Mouse (Mus musculus) A20 (cell line): Measurements from ENCODE around the gene Man1b1.

Source experiments
- DNase-seq: peaks from one replicate; pipeline ENCODE4 v3.0.0-alpha.2; 2011; ENCODE audit warnings: low read depth, low spot score

The Man1b1 gene

GRCm38 (mm10) chr2:25364313-25364712, 32.2 kb downstream of the Man1b1 start:
- no peak for DNase-seq

DNA sequence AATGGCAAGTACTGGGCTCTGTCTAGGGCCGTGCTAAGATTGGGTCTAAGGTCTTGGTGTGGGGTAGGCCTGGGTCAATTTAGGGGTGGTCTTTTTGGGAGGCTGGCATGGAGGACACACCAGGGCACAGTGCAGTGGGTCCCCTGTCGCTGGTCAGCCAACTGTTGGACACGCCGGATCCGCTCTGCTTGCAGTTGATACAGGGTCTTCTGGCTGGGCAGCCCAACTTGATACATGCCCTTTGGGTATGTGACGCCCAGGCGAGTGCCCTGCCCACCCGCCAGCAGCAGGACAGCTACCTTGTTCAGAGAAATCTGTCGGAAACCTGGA, 32.6 kb downstream of the Man1b1 start:
- no peak for DNase-seq

- DNase-seq, result peak; percentile 87
These were observed 33.1 kb downstream of the Man1b1 start, which contains the start of gene Uap1l1 for GRCm38 (mm10) chr2:25365091-25365761. TSS of gene Uap1l1 (minus strand) at chr2:25365682.

DNA sequence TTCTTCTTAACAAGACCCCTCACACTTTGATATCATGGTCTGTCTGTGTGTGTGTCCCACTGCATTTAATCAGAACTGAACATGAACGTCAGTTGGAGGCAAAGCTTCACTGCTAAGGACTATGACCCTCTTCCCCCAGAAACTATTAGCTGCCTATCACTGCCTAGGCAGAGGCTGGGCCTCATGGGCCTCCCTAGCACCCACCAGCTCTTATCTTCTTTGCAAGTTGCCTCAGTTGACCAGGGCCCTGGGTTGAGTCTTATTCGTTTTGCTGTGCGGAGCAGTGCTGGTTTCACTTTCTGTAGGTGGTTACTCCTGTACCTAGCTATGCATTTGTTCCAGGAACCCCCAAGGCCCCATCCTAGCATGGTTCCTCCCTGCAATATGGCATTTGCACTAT, 37.9 kb downstream of the Man1b1 start:
- DNase-seq, result no peak

DNA sequence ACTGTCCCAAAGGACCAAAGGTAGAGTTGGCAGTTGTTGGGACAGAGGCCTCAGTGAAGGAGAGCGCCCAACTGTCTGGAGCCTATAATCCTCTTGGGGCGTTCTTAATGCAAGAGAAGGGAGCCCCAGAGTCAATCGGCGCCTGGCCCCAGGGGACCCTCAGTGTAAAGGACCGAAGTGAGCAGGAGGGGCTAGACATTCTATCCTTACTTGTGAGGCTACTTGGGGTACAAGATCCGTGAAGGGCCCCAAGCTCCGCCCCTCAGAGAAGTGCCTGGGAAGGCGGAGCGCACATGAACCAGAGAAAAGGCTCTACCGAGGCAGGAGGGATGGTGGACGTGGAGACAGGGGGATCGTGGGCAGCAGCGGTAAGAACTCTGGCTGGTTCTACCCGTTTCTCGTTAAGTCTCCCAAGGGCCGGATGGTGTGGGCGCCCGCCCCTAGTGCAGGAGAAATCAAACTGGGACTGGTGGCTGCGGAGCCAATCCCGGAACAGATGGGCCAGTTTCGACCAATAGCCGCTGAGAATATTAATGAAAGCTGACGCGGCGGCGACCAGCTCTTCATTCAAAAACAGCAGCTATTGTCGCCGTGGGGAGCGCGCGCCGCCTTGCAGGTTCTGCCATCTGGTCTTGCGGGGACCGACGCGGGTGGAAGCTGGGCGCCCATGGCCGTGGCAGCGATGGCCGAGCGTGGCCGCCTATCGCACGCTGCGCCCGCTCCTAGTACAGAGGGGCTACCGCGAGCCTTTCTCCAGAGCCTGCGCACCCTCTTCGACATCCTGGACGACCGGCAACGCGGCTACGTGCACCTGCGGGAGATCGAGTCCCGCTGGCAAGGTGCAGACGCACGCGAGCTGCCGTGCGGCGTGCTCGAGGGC, 39.9 kb downstream of the Man1b1 start, which contains the start of gene Sapcd2:
Gene Sapcd2, plus strand, starts transcription at position 558 of the 880 bp plus-strand sequence.
- peak; percentile 95 for DNase-seq

GRCm38 (mm10) chr2:25372644-25373391, 40.7 kb downstream of the Man1b1 start:
- DNase-seq, result no peak

DNA sequence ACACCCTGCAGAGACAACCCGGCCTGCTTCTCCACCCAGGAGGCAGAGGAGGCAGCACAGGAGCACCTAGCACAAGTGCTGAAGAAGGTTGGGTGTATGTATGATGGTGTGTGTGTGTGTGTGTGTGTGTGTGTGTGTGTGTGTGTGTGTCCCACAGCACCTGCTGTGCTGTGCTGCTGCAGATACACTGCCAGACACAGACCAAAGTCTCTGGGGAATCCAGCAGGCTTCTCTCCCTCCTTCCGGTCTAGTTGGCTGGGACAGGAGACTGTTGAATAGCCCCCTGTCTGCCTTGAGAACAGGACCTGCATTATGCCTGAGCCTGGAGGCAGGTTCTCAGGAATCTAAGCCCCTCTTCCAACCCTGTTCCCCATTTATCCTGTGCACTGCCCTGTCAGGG, 41.3 kb downstream of the Man1b1 start:
- DNase-seq, result peak; percentile 61

DNA sequence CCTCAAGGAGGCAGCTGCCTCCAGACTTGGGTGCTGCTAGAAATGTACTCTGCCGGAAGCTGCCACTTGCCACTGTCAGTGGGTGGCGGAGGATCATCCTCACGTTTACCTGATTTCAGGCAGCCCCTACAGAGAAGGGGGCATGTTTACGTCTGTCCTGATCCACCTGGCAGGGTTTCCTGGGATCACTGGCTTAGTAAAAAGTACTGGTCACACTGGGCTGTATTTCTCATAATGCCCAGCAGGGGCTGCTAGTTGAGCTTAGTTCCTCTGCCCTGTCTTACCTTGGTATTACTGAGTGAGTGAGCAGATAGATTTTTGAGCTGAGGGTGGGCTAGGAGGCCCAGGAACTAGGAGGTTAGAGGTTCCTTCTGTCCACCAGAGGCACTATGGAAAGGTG, 44.5 kb downstream of the Man1b1 start:
- DNase-seq, result peak; percentile 56

DNA sequence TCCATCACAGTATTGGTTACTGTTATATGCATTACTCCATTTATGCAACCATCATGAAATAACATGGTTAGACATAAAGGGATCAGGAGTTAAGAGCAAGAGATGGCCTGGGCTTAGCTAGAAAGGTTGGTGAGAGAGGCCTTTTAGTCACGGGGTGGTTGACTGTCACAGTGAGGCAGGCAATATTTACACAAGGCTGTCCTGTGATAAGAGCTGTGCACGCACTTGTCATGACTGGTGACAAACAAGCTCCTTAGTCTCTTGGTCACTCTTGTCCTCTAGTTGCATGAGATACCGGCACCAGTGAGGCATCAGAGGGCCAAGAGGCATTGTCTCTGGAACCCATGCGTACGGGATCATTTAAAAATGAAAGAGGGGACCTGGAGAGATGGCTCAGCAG, 52.4 kb downstream of the Man1b1 start:
- DNase-seq, result no peak

GRCm38 (mm10) chr2:25391266-25391665, 59.1 kb downstream of the Man1b1 start:
- DNase-seq, result no peak

GRCm38 (mm10) chr2:25394281-25395221, 62.4 kb downstream of the Man1b1 start:
- DNase-seq, result no peak

DNA sequence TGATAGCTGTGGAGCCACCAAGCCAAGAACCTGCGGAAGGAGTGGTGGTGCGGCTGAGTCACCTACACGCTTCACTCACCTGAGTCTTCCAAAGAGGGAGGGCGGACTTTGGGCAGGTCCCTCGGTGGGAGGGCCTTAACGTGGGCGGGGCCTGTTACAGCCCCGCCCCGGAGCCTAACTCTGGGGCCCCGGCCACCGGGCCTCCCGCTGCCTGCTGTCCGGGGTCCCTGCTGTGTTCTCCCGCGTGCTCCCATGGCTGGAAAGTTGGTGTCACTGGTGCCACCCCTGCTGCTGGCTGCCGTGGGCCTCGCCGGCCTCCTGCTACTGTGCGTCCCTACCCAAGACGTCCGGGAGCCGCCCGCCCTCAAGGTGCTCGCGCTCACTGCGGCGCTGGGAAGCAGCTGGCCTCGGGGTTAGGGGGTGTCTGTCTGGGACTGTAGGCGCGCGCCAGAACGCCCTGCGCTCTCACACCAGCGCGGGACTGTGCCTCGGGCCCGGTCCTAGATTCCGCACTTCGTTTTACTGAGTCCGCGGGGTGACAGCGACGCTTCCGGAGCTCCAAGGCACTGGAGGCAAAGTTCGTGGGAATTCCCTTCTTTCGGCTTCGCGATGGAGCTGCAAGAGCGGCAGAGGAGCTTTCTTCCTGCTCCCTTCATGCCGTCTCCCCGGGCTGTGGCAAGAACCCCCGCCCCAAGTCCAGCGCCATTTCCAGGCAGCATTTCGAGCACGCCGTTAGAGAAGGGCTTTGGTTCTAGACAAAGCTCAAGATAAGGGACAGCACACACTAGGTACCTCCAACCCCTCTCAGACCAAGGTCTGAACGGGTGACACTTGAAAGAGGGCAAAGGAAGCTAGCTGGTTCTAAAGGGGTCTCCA, 63.8 kb downstream of the Man1b1 start, which contains the start of gene Entpd2:
Gene Entpd2, plus strand, starts transcription at position 154 of the 876 bp plus-strand sequence.
- DNase-seq, result no peak

DNA sequence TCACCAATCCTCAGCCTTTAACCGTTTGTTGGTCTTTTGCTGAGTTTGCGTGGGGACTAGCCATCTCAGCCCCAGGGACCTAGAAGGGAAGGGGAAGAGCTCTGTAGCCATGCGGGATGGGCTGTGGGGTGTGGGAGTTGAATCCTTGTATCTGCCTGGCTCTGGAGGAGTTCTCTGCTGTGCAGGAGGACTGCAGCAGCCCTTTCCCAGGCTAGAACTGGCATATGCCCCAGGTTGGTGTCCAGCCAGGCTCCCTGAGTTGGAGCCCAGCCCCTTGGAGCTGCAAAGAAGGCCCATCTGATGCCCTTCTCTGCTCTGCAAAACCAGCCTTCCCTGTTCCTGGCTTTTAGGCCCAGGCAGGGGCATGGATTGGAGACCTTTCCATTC, 64.5 kb downstream of the Man1b1 start:
- no peak for DNase-seq

GRCm38 (mm10) chr2:25397010-25397409, 64.9 kb downstream of the Man1b1 start:
- DNase-seq, result no peak

- DNase-seq, result no peak
These were observed 65.9 kb downstream of the Man1b1 start for GRCm38 (mm10) chr2:25398065-25398464.

GRCm38 (mm10) chr2:25399051-25399450, 66.9 kb downstream of the Man1b1 start, which contains the start of gene Npdc1:
TSS of gene Npdc1 (plus strand) at chr2:25399351.
- no peak for DNase-seq

DNA sequence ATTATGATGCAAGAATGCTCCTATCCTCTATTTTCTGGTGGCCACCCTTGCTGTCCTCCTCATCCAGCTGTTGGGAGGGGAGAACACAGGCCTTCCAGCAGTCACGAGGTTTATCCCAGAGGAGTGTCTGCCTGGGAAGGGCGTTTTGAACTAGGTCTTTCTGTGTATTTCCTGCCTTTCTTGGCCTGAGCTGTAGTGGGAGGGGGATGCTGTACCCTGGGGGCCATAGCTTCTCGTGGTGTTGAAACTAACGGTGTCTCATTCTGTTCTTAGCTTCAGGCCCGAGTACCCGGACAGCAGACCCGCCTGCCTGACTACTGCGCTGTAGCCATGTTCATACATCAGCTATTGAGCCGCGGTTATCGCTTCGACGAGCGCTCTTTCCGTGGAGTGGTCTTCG, 68.2 kb downstream of the Man1b1 start:
- DNase-seq, result no peak

- peak; percentile 44 for DNase-seq
These were observed 68.6 kb downstream of the Man1b1 start for GRCm38 (mm10) chr2:25400764-25401163.
